Mouse (Mus musculus) stomach, postnatal 0 days (tissue): ENCODE results near the gene Usp46.

ENCODE experiments used
- CTCF ChIP-seq: IDR thresholded peaks from 2 replicates; pipeline ENCODE4 v1.5.1; 2016; ENCODE audit warnings: antibody characterized with exemption, low read depth, mild to moderate bottlenecking, moderate library complexity
- EP300 ChIP-seq: optimal IDR thresholded peaks from 2 replicates; pipeline ENCODE3; 2016; ENCODE audit warnings: antibody characterized with exemption

DNA sequence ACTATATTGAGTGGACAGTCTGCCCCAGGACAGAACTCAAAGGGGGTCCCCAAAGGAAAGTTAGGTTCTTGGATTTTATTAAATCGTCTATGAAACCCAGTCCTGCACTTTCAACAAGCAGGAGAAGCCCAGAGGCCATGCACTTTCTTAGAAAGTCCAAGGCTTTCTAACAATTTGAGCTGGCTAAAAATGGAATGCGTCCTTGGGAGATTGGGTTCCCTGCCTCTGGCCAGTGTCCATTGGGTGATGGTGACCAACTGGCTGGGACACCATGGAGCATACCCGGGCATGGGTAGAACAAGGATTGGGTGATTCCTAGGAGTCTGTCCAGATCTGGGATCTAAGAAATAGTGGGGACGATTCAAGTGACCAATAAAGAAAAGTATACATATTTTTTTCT, 47.7 kb downstream of the Usp46 start:
- TF ChIP-seq CTCF (no peak), EP300 (no peak)
